Mouse (Mus musculus): ENCODE measurements around the gene Lce3e. TPM values are rescaled to one million over a fixed set of nuclear protein-coding genes. Genes with fewer than 3 reads are reported as not detected.

Gene Lce3e
- polyA plus RNA-seq, 1 experiment, result not detected

- no peak for TF ChIP-seq POLR2A (IDR thresholded peaks at IDR 0.05; ENCODE audit: borderline replicate concordance, control insufficient read depth, low read depth, low read length)
- peak; percentile 47 for TF ChIP-seq CTCF (IDR thresholded peaks at IDR 0.05; ENCODE audit: control insufficient read depth, insufficient read depth, low read length)
- H3K4me1 ChIP-seq (ENCODE audit: control insufficient read depth, insufficient read depth, low read length), result no peaks in the 10 kb centered on the region
- H3K4me3 ChIP-seq (replicated peaks; ENCODE audit: control insufficient read depth, low read depth, low read length), result no peak overlapping the region
- 7% methylated on average over 7 of the region's 7 CpGs for WGBS
- H3K27ac ChIP-seq (ENCODE audit: control insufficient read depth, insufficient read depth, low read depth, low read length, poor library complexity), result no peak overlapping the region
These were observed 31.8 kb downstream of the Lce3e start for GRCm38 (mm10) chr3:92998691-92999090.

GRCm38 (mm10) chr3:93000621-93001020, 33.8 kb downstream of the Lce3e start:
- Histone ChIP-seq H3K4me3 (replicated peaks; ENCODE audit: control insufficient read depth, low read depth, low read length) (no peak overlapping the region), H3K27ac (ENCODE audit: control insufficient read depth, insufficient read depth, low read depth, low read length, poor library complexity) (no peak overlapping the region), H3K4me1 (ENCODE audit: control insufficient read depth, insufficient read depth, low read length) (no peaks in the 10 kb centered on the region)
- TF ChIP-seq POLR2A (IDR thresholded peaks at IDR 0.05; ENCODE audit: borderline replicate concordance, control insufficient read depth, low read depth, low read length) (no peak), CTCF (IDR thresholded peaks at IDR 0.05; ENCODE audit: control insufficient read depth, insufficient read depth, low read length) (no peak)
- 64% methylated on average over 3 of the region's 3 CpGs for WGBS

GRCm38 (mm10) chr3:93002843-93003242, 36.0 kb downstream of the Lce3e start:
- 68% methylated on average over 4 of the region's 4 CpGs for WGBS
- TF ChIP-seq POLR2A (IDR thresholded peaks at IDR 0.05; ENCODE audit: borderline replicate concordance, control insufficient read depth, low read depth, low read length), result no peak
- TF ChIP-seq CTCF (IDR thresholded peaks at IDR 0.05; ENCODE audit: control insufficient read depth, insufficient read depth, low read length), result no peak
- Histone ChIP-seq H3K4me3 (replicated peaks; ENCODE audit: control insufficient read depth, low read depth, low read length) (no peak overlapping the region), H3K4me1 (ENCODE audit: control insufficient read depth, insufficient read depth, low read length) (no peaks in the 10 kb centered on the region), H3K27ac (ENCODE audit: control insufficient read depth, insufficient read depth, low read depth, low read length, poor library complexity) (no peak overlapping the region)

- Histone ChIP-seq H3K4me3 (replicated peaks; ENCODE audit: control insufficient read depth, low read depth, low read length) (no peak overlapping the region), H3K4me1 (ENCODE audit: control insufficient read depth, insufficient read depth, low read length) (no peaks in the 10 kb centered on the region), H3K27ac (ENCODE audit: control insufficient read depth, insufficient read depth, low read depth, low read length, poor library complexity) (no peak overlapping the region)
- no peak for TF ChIP-seq POLR2A (IDR thresholded peaks at IDR 0.05; ENCODE audit: borderline replicate concordance, control insufficient read depth, low read depth, low read length)
- no peak for TF ChIP-seq CTCF (IDR thresholded peaks at IDR 0.05; ENCODE audit: control insufficient read depth, insufficient read depth, low read length)
- WGBS, result 2% methylated on average over 24 of the region's 24 CpGs
These were observed 47.5 kb downstream of the Lce3e start for GRCm38 (mm10) chr3:93014378-93014801.

- TF ChIP-seq CTCF (IDR thresholded peaks at IDR 0.05; ENCODE audit: control insufficient read depth, insufficient read depth, low read length), result no peak
- no peak for TF ChIP-seq POLR2A (IDR thresholded peaks at IDR 0.05; ENCODE audit: borderline replicate concordance, control insufficient read depth, low read depth, low read length)
- Histone ChIP-seq H3K4me1 (ENCODE audit: control insufficient read depth, insufficient read depth, low read length) (no peaks in the 10 kb centered on the region), H3K4me3 (replicated peaks; ENCODE audit: control insufficient read depth, low read depth, low read length) (no peak overlapping the region), H3K27ac (ENCODE audit: control insufficient read depth, insufficient read depth, low read depth, low read length, poor library complexity) (no peak overlapping the region)
- 43% methylated on average over 5 of the region's 5 CpGs for WGBS
These were observed 48.0 kb downstream of the Lce3e start for GRCm38 (mm10) chr3:93014871-93015270.

GRCm38 (mm10) chr3:93015460-93016104, 48.7 kb downstream of the Lce3e start, which contains the start of gene Crct1:
TSS of gene Crct1 (minus strand) at chr3:93015687.
- no peak within 1 kb of the TSS for H3K27ac ChIP-seq (ENCODE audit: control insufficient read depth, insufficient read depth, low read depth, low read length, poor library complexity)
- WGBS, result 52% methylated on average over 4 of the region's 4 CpGs
- no peaks in the 10 kb centered on the region for H3K4me1 ChIP-seq (ENCODE audit: control insufficient read depth, insufficient read depth, low read length)
- TF ChIP-seq POLR2A (IDR thresholded peaks at IDR 0.05; ENCODE audit: borderline replicate concordance, control insufficient read depth, low read depth, low read length) (no peak), CTCF (IDR thresholded peaks at IDR 0.05; ENCODE audit: control insufficient read depth, insufficient read depth, low read length) (no peak)
- no peak within 1 kb of the TSS for H3K4me3 ChIP-seq (replicated peaks; ENCODE audit: control insufficient read depth, low read depth, low read length)

Other genes starting within 250 kb of the Lce3e start
- not detected in 2 replicates for gene Lce1f, start 246.7 kb upstream of the Lce3e start, polyA plus RNA-seq (2011; ENCODE audit: insufficient read depth, insufficient read length, low replicate concordance, missing spikeins)
- gene Gm38119, start 228.0 kb upstream of the Lce3e start, polyA plus RNA-seq (2011; ENCODE audit: insufficient read depth, insufficient read length, low replicate concordance, missing spikeins), result not detected in 2 replicates
- gene Lce1g, start 214.7 kb upstream of the Lce3e start, polyA plus RNA-seq (2011; ENCODE audit: insufficient read depth, insufficient read length, low replicate concordance, missing spikeins), result not detected in 2 replicates
- not detected in 2 replicates for gene Lce1h, start 202.0 kb upstream of the Lce3e start, polyA plus RNA-seq (2011; ENCODE audit: insufficient read depth, insufficient read length, low replicate concordance, missing spikeins)
- gene Lce1i, start 188.2 kb upstream of the Lce3e start, polyA plus RNA-seq (2011; ENCODE audit: insufficient read depth, insufficient read length, low replicate concordance, missing spikeins), result not detected in 2 replicates
- not detected in 2 replicates for gene Lce1j, start 176.5 kb upstream of the Lce3e start, polyA plus RNA-seq (2011; ENCODE audit: insufficient read depth, insufficient read length, low replicate concordance, missing spikeins)
- not detected in 2 replicates for gene Lce1k, start 159.2 kb upstream of the Lce3e start, polyA plus RNA-seq (2011; ENCODE audit: insufficient read depth, insufficient read length, low replicate concordance, missing spikeins)
- gene Kprp, start 139.8 kb upstream of the Lce3e start, polyA plus RNA-seq (2011; ENCODE audit: insufficient read depth, insufficient read length, low replicate concordance, missing spikeins), result not detected in 2 replicates
- not detected in 2 replicates for gene Lce1l, start 115.8 kb upstream of the Lce3e start, polyA plus RNA-seq (2011; ENCODE audit: insufficient read depth, insufficient read length, low replicate concordance, missing spikeins)
- gene 2310050C09Rik, start 96.8 kb upstream of the Lce3e start, polyA plus RNA-seq (2011; ENCODE audit: insufficient read depth, insufficient read length, low replicate concordance, missing spikeins), result not detected in 2 replicates
- gene Lce3a, start 40.8 kb upstream of the Lce3e start, polyA plus RNA-seq (2011; ENCODE audit: insufficient read depth, insufficient read length, low replicate concordance, missing spikeins), result not detected in 2 replicates
- gene Lce3b, start 34.1 kb upstream of the Lce3e start, polyA plus RNA-seq (2011; ENCODE audit: insufficient read depth, insufficient read length, low replicate concordance, missing spikeins), result not detected in 2 replicates
- not detected in 2 replicates for gene Lce3c, start 22.6 kb upstream of the Lce3e start, polyA plus RNA-seq (2011; ENCODE audit: insufficient read depth, insufficient read length, low replicate concordance, missing spikeins)
- gene Lce3d, start 9.7 kb upstream of the Lce3e start, polyA plus RNA-seq (2011; ENCODE audit: insufficient read depth, insufficient read length, low replicate concordance, missing spikeins), result not detected in 2 replicates
- not detected in 2 replicates for gene Lce3f, start 25.2 kb downstream of the Lce3e start, polyA plus RNA-seq (2011; ENCODE audit: insufficient read depth, insufficient read length, low replicate concordance, missing spikeins)
- not detected in 2 replicates for gene Crct1, start 48.6 kb downstream of the Lce3e start, polyA plus RNA-seq (2011; ENCODE audit: insufficient read depth, insufficient read length, low replicate concordance, missing spikeins)
- not detected in 2 replicates for gene Lce1m, start 52.0 kb downstream of the Lce3e start, polyA plus RNA-seq (2011; ENCODE audit: insufficient read depth, insufficient read length, low replicate concordance, missing spikeins)
- gene Gm4858, start 101.8 kb downstream of the Lce3e start, polyA plus RNA-seq (2011; ENCODE audit: insufficient read depth, insufficient read length, low replicate concordance, missing spikeins), result not detected in 2 replicates
- gene Crnn, start 177.7 kb downstream of the Lce3e start, polyA plus RNA-seq (2011; ENCODE audit: insufficient read depth, insufficient read length, low replicate concordance, missing spikeins), result not detected in 2 replicates
- gene Flg2, start 230.2 kb downstream of the Lce3e start, polyA plus RNA-seq (2011; ENCODE audit: insufficient read depth, insufficient read length, low replicate concordance, missing spikeins), result not detected in 2 replicates

Measured in bone marrow, adult 2 months (tissue).